Mouse (Mus musculus): ENCODE data around the gene Stk16. TPM values are rescaled to one million over a fixed set of nuclear protein-coding genes. Genes with fewer than 3 reads are reported as not detected.

Gene Stk16
- polyA plus RNA-seq, 1 experiment, result 167 TPM

DNA sequence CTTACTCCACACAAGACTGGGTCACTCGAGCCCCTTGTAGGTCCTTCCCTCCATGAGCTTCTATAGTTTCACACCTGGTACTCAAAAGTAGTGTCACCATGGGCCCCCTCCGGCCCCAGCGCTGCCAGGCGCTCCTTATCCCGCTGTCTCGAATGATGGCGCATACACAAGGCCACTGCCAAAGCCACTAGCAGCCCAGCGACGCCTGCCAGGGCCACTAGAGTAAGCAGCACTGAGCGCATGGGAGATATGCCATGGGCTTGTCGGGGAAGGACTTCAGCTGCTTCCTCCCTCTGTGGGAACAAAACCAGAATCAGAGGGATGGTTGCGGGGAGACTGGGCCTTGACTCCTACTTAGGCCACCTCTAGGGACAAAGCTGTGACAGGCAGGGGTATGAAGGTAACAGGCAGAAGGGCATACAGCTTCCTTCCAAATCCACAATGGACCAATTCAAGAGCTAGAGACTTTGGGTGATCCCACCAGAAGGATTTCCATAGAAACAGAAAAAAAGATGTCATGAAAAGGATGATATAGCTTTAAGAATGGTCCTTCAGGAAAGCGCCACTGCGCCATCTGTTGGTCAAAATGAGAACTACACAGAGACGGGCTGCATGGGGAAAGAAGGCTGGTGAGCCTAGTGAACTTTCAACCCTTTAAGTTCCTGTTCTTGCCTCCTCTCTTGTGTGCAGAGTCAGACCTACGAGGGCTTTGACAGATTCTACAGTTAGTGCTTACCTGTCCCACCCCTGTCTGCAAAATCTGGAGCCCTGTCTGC, 43.4 kb downstream of the Stk16 start:
- peak; percentile 76 to 91 for DNase-seq
- H3K27me3 ChIP-seq (ENCODE audit: control insufficient read depth, insufficient read depth, low read length), result no peaks in the 10 kb centered on the region
- whole genome bisulfite sequencing, result 40% methylated on average over 16 of the region's 16 CpGs
- TF ChIP-seq POLR2A (IDR thresholded peaks at IDR 0.05; ENCODE audit: borderline replicate concordance, insufficient read depth, low read length), result 0 out of 2 replicates have a peak, but pooled peaks have one; percentile 9
- TF ChIP-seq CTCF (IDR thresholded peaks at IDR 0.05; ENCODE audit: borderline replicate concordance, insufficient read depth, low read depth, low read length), result peak; percentile 80
- no peak overlapping the region for H3K4me3 ChIP-seq (replicated peaks; ENCODE audit: insufficient read depth, low read depth, low read length)
- peaks cover 27% of the 10 kb centered on the region for H3K4me1 ChIP-seq (ENCODE audit: control insufficient read depth, insufficient read depth, low read length)
- H3K27ac ChIP-seq (ENCODE audit: insufficient read depth, low read length), result peak overlapping the region; percentile 46; the same call in 1 of the 2 replicates

DNA sequence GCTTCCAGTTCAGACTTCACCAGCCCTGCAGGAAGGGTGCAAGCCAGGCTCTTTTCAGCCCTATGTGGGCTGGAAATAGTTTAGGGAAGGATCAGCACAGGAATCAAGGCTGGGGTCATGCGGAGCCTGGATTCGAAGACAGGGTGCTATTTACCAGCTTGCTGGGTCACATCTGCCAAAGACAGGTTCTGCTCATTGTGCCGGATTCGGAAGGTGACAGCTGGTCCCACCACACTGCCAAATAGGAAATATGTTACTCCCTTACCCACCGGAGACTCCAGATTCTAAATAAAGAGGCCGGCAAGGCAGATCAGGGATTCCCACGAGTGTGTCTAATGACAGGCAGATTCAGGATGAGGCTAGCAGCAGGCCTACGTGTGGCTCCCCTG, 44.0 kb downstream of the Stk16 start:
- WGBS, result 15% methylated on average over 8 of the region's 8 CpGs
- peaks cover 27% of the 10 kb centered on the region for H3K4me1 ChIP-seq (ENCODE audit: control insufficient read depth, insufficient read depth, low read length)
- peak in 1 of 2 experiments; percentile 50 for DNase-seq
- peak overlapping the region; percentile 46; the same call in 1 of the 2 replicates for H3K27ac ChIP-seq (ENCODE audit: insufficient read depth, low read length)
- TF ChIP-seq CTCF (IDR thresholded peaks at IDR 0.05; ENCODE audit: borderline replicate concordance, insufficient read depth, low read depth, low read length) (no peak), POLR2A (IDR thresholded peaks at IDR 0.05; ENCODE audit: borderline replicate concordance, insufficient read depth, low read length) (no peak)
- no peaks in the 10 kb centered on the region for H3K27me3 ChIP-seq (ENCODE audit: control insufficient read depth, insufficient read depth, low read length)
- no peak overlapping the region for H3K4me3 ChIP-seq (replicated peaks; ENCODE audit: insufficient read depth, low read depth, low read length)

DNA sequence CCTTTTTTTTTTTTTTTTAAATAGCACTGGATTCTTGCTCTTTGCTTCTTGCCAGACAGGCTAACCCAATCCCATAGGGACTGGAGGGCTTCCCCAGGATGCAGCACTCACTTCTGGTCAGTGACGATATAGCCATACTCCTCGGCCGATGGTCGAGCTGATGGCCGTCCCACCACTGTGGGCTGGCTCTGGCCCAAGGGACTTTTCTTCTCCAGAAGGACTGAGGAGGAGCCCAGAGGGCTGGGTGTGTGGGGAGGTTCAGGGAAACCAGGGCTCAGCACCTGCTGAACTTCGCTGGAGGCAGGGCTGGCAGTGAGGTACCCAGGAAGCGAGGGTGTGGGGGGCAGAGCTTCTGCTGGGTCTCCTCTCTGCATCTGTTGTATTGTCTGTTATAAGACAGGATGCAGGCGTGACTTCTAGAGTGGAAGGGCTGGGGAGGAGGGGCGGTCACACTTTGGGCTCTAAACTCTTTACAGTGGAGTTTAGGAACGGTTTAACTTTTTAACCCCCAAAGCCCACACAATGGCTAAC, 44.9 kb downstream of the Stk16 start:
- TF ChIP-seq POLR2A (IDR thresholded peaks at IDR 0.05; ENCODE audit: borderline replicate concordance, insufficient read depth, low read length), result no peak
- no peak for TF ChIP-seq CTCF (IDR thresholded peaks at IDR 0.05; ENCODE audit: borderline replicate concordance, insufficient read depth, low read depth, low read length)
- Histone ChIP-seq H3K27ac (ENCODE audit: insufficient read depth, low read length) (no peak overlapping the region), H3K4me3 (replicated peaks; ENCODE audit: insufficient read depth, low read depth, low read length) (no peak overlapping the region), H3K4me1 (ENCODE audit: control insufficient read depth, insufficient read depth, low read length) (peaks cover 24% of the 10 kb centered on the region), H3K27me3 (ENCODE audit: control insufficient read depth, insufficient read depth, low read length) (no peaks in the 10 kb centered on the region)
- no peak for DNase-seq
- WGBS, result 54% methylated on average over 10 of the region's 10 CpGs

DNA sequence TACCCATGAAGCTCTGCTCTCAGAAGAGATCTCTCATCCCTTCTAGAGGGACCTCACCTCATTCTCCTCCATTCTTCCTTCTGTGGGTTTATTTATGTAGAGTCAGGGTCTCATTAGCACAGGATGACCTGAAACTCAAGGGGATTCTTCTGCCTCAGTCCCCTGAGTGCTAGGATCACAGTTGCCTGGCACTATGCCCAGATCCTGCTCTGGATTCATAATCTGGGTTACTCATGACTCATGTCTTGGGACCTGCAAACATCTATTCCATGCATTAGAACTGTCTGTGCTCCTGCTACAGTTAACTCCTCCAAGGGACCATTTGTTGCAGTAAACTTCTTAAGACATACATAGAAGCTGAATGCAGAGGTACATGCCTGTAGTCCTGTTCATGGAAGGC, 50.6 kb downstream of the Stk16 start:
- TF ChIP-seq CTCF (IDR thresholded peaks at IDR 0.05; ENCODE audit: borderline replicate concordance, insufficient read depth, low read depth, low read length) (no peak), POLR2A (IDR thresholded peaks at IDR 0.05; ENCODE audit: borderline replicate concordance, insufficient read depth, low read length) (no peak)
- no peaks in the 10 kb centered on the region for H3K27me3 ChIP-seq (ENCODE audit: control insufficient read depth, insufficient read depth, low read length)
- peak; percentile 34 to 46 for DNase-seq

DNA sequence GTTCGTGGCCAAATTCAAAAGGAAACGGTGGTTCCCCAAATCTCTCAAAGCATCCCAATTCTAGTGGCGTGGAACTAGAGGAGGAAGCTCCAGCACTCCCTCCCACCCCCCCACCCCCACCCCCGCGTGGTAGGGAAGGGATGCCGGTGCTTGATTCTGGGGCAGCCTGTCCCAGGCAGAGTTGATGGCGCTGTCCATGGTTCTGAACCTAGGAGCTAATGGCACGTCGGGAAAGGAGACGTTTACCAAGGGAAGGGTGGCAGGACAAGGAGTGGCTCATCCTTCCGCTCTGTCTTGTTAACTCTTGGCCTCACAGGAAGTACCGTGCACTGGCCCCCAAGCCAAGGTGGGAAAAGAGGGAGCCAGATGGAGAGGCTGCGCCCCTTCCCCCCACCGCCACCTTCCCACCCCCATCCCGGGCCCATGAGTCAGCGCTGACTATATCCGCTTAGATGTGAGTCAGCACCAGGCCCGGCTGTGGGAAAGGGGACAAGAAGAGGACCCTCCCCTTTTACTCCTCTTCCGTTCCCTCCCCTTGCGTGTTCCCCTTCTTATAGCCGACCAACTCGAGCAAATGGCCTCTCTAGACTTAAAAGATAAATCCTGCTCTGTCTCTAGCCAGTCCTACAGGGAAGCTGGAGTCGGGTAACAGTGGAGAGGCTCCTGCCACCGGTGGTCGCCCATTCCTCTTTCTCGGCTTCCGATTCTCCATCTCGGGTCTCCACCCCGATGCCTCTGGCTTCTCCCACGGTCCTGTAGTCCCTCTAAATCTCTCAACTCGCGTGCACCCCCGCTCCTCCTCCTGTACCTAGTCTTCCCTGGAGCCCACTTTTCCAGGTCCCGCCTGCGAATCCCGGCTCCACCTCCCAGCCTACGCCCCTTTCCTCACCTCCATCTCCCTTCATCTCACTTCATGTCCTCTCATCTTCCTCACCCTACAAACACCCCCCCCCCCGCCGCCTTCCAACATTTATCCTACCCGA, 52.6 kb downstream of the Stk16 start:
- TF ChIP-seq POLR2A (IDR thresholded peaks at IDR 0.05; ENCODE audit: borderline replicate concordance, insufficient read depth, low read length), result no peak
- no peak for TF ChIP-seq CTCF (IDR thresholded peaks at IDR 0.05; ENCODE audit: borderline replicate concordance, insufficient read depth, low read depth, low read length)
- WGBS, result 4% methylated on average over 40 of the region's 40 CpGs
- peak; percentile 56 to 62 for DNase-seq
- H3K4me3 ChIP-seq (replicated peaks; ENCODE audit: insufficient read depth, low read depth, low read length), result peak overlapping the region; percentile 77
- peaks cover 3% of the 10 kb centered on the region; the same call in 1 of the 2 replicates for H3K4me1 ChIP-seq (ENCODE audit: control insufficient read depth, insufficient read depth, low read length)
- H3K27me3 ChIP-seq (ENCODE audit: control insufficient read depth, insufficient read depth, low read length), result no peaks in the 10 kb centered on the region
- H3K27ac ChIP-seq (ENCODE audit: insufficient read depth, low read length), result peak overlapping the region; percentile 63

More for the DNA sequence above, 50.6 kb downstream of the Stk16 start:
- Histone ChIP-seq H3K4me3 (replicated peaks; ENCODE audit: insufficient read depth, low read depth, low read length) (no peak overlapping the region), H3K4me1 (ENCODE audit: control insufficient read depth, insufficient read depth, low read length) (peaks cover 3% of the 10 kb centered on the region; the same call in 1 of the 2 replicates), H3K27ac (ENCODE audit: insufficient read depth, low read length) (no peak overlapping the region)

DNA sequence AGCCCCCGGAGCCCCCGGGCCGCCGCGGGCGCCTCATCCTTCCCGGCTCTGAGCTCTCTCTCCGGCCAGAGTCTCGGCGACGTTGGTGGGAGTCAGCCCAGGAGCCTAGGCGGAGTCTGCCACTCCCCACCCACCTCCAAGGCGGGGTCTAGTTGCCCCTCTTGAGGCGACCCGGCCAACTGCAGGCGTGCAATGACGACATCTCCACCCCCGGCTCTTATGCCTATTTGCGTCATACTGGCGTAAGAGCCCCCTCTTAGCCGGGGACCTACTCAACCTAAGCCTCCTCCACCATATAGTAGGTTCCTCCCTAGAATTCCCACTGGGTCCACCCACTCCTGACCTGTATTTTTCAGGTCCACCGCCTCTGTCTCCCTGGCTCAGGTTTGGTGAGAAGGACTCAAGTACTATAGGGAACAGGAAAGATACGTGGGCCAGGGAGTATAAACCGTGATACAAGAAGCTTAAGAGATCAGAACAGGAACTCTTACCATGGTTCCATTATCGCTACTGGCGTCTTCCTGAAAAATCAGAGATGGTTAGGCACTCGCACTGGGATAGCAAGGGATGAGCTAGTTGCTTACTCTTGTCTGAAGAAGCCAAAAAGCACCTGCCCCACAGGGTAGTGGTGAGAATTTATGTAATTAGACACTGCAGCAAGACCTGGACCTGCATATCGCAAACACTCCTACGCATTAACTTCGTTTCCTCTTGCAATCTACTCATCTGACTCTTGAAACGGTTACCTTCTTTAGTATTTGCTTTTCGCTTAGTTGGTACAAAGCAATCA, 53.6 kb downstream of the Stk16 start, which contains the start of gene Ptprn:
TSS of gene Ptprn (minus strand) at position 412 of the 790 bp plus-strand sequence.
- Histone ChIP-seq H3K27me3 (ENCODE audit: control insufficient read depth, insufficient read depth, low read length) (no peaks in the 10 kb centered on the region), H3K27ac (ENCODE audit: insufficient read depth, low read length) (peak within 1 kb of the TSS; percentile 63), H3K4me3 (replicated peaks; ENCODE audit: insufficient read depth, low read depth, low read length) (peak within 1 kb of the TSS; percentile 77), H3K4me1 (ENCODE audit: control insufficient read depth, insufficient read depth, low read length) (peaks cover 3% of the 10 kb centered on the region; the same call in 1 of the 2 replicates)
- TF ChIP-seq POLR2A (IDR thresholded peaks at IDR 0.05; ENCODE audit: borderline replicate concordance, insufficient read depth, low read length) (peak; percentile 49; the same call in 1 of the 2 replicates), CTCF (IDR thresholded peaks at IDR 0.05; ENCODE audit: borderline replicate concordance, insufficient read depth, low read depth, low read length) (0 out of 2 replicates have a peak, but pooled peaks have one; percentile 15)
- WGBS, result 7% methylated on average over 32 of the region's 32 CpGs
- peak; percentile 88 to 91 for DNase-seq

Other genes starting within 250 kb of the Stk16 start
- 1.8 and 2.8 TPM in 2 replicates for gene Nhej1, start 85.6 kb upstream of the Stk16 start, polyA plus RNA-seq (2012; rRNA removed)
- gene Slc23a3, start 76.9 kb upstream of the Stk16 start, polyA plus RNA-seq (2012; rRNA removed), result not detected in 2 replicates
- gene Cnppd1, start 68.1 kb upstream of the Stk16 start, polyA plus RNA-seq (2012; rRNA removed), result 39.0 and 41.4 TPM in 2 replicates
- gene Retreg2, start 68.1 kb upstream of the Stk16 start, polyA plus RNA-seq (2012; rRNA removed), result 261 and 276 TPM in 2 replicates
- gene Zfand2b, start 42.2 kb upstream of the Stk16 start, polyA plus RNA-seq (2012; rRNA removed), result 58.0 and 61.6 TPM in 2 replicates
- 19.2 and 22.4 TPM in 2 replicates for gene Abcb6, start 30.4 kb upstream of the Stk16 start, polyA plus RNA-seq (2012; rRNA removed)
- gene Ankzf1, start 18.7 kb upstream of the Stk16 start, polyA plus RNA-seq (2012; rRNA removed), result 41.0 and 44.6 TPM in 2 replicates
- gene Atg9a, start 18.6 kb upstream of the Stk16 start, polyA plus RNA-seq (2012; rRNA removed), result 120 and 128 TPM in 2 replicates
- 10.8 TPM in 2 replicates for gene Glb1l, start within 50 bp of the Stk16 start, polyA plus RNA-seq (2012; rRNA removed)
- 385 and 391 TPM in 2 replicates for gene Tuba4a, start 9.0 kb downstream of the Stk16 start, polyA plus RNA-seq (2012; rRNA removed)
- not detected in 2 replicates for gene A630095N17Rik, start 21.3 kb downstream of the Stk16 start, polyA plus RNA-seq (2012; rRNA removed)
- 139 and 153 TPM in 2 replicates for gene Dnajb2, start 25.6 kb downstream of the Stk16 start, polyA plus RNA-seq (2012; rRNA removed)
- 172 and 180 TPM in 2 replicates for gene Ptprn, start 53.7 kb downstream of the Stk16 start, polyA plus RNA-seq (2012; rRNA removed)
- 226 and 275 TPM in 2 replicates for gene Resp18, start 67.6 kb downstream of the Stk16 start, polyA plus RNA-seq (2012; rRNA removed)
- gene Dnpep, start 107.2 kb downstream of the Stk16 start, polyA plus RNA-seq (2012; rRNA removed), result 87.0 and 87.1 TPM in 2 replicates
- gene Des, start 149.5 kb downstream of the Stk16 start, polyA plus RNA-seq (2012; rRNA removed), result 2.0 and 2.1 TPM in 2 replicates
- gene Speg, start 164.5 kb downstream of the Stk16 start, polyA plus RNA-seq (2012; rRNA removed), result 122 and 143 TPM in 2 replicates
- gene Gmppa, start 225.1 kb downstream of the Stk16 start, polyA plus RNA-seq (2012; rRNA removed), result 155 and 187 TPM in 2 replicates
- gene Asic4, start 239.6 kb downstream of the Stk16 start, polyA plus RNA-seq (2012; rRNA removed), result 2.1 and 2.8 TPM in 2 replicates

Data from cerebellum, adult 2 months (tissue).